Mouse (Mus musculus) cerebellum, postnatal 36 days (tissue): ENCODE data around the gene Arhgef10l.

ENCODE experiments used
- DNase-seq, 2 experiments: peaks; one replicate each; pipeline ENCODE4 v3.0.0; 2021 to 2022; ENCODE audit warnings: mixed read lengths in 2 of 2

The Arhgef10l gene

GRCm38 (mm10) chr4:140665760-140666159, at the start of gene Arhgef10l:
Arhgef10l (minus strand) TSS chr4:140666012.
- DNase-seq, result peak; percentile 61 to 70

DNA sequence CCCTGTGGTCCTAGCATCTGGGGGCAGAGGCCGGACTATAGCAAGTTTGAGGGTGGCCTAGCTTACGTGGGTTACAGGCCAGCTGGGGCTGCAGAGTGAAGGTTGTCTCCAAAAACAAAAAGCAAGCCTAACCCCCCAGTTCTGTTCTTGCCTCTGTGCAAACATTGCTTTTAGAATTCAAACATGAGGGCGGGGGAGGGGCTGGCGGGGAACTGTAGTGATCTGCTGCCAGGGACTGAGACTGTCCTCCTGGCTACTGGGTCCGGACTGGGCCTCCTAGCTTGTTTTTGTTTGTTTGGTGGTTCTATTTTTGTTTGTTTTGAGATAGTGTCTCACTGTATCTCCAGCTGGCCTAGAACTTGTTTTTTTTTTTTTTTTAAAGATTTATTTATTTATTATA, 48.8 kb upstream of the Arhgef10l start:
- DNase-seq, result no peak

- DNase-seq, result peak; percentile 98 to 100
Observed at GRCm38 (mm10) chr4:140713480-140714365, 47.9 kb upstream of the Arhgef10l start.

DNA sequence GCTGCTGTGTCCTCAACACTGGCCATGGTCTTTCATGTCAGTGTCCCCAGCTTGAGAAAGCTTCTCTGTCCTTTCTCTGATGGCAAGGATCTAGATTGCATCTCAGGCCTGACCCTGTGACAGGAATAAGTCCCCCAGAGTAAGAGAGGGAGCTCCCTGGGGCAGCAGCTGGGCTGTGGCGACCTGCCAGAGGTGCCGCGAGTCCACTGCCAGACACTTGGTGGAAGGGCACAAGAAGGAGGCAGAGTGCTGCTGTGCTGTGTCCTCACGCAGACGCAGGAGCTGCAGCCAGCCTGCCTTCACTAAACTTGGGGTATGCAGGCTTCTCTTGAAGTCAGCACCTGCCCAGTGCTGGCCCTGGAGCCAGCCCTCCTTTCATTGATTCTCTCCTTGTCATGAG, 45.5 kb upstream of the Arhgef10l start:
- no peak for DNase-seq

DNA sequence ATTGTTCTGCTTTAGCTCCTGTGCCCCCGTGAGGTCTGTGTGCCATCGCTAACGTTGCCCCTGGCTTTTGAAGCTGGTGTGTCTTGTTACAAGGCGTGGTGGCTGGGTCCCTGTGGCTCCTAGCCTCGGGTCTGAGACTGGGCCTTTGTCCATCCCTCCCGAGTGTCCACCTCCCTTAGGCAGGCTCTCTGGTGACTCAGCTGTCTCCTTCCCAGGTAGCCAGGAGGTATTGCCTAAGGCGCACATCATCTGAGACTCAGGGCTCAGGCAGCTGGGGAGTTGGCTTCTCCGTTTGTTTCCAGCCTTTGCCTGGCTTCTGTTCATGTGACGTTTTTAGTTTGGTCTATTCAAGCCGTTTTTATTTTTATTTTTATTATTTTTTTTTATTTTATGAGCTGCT, 45.0 kb upstream of the Arhgef10l start:
- no peak for DNase-seq

- no peak for DNase-seq
Observed at GRCm38 (mm10) chr4:140709617-140710016, 43.8 kb upstream of the Arhgef10l start.

- DNase-seq, result no peak
Observed at GRCm38 (mm10) chr4:140709111-140709510, 43.3 kb upstream of the Arhgef10l start.

GRCm38 (mm10) chr4:140708297-140708927, 42.6 kb upstream of the Arhgef10l start:
- DNase-seq, result no peak

DNA sequence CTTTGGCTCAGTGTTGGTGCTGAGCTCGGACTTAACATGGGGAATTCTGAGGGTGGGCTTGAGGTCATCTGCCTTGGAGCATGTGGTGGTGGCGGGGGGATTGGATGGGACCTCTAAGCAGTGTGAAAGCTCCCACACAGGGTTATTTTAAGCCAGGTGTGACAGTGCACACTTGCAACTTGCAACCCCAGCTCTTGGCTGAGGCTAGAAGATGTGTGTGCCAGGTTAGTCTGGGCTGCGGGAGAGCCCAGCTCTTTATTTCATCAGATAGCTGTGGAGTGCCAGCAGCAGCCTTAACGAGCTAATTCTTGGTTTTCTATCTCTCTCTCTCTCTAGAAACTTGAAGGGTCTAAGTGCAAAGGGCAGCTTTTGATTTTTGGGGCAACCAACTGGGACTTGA, 41.8 kb upstream of the Arhgef10l start:
- DNase-seq, result no peak

DNA sequence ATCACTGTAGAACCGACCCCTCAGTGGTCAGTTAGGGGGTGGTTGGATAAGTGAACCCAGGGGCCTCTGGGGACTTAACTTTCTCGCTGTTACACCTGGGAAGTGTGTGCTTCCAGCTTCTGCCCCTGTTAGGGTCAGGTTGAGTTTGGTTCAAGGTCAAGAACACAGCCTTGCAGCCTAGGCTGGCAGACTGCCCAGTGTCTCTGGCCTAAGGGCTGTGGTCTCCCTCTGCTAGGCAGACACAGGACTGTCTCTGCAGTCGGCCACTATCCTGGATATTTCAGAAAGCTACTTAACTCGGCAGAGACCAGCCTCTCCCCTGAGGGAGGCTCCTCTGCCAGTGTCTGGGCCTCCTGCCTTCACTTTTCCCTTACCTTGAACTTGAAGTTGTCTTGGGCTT, 38.4 kb upstream of the Arhgef10l start:
- DNase-seq, result no peak

- no peak for DNase-seq
Observed at GRCm38 (mm10) chr4:140703636-140704035, 37.8 kb upstream of the Arhgef10l start.

- peak; percentile 77 to 87 for DNase-seq
Observed at GRCm38 (mm10) chr4:140702611-140703327, 37.0 kb upstream of the Arhgef10l start.

- peak; percentile 24 to 27 for DNase-seq
Observed at GRCm38 (mm10) chr4:140701716-140702561, 36.1 kb upstream of the Arhgef10l start.

DNA sequence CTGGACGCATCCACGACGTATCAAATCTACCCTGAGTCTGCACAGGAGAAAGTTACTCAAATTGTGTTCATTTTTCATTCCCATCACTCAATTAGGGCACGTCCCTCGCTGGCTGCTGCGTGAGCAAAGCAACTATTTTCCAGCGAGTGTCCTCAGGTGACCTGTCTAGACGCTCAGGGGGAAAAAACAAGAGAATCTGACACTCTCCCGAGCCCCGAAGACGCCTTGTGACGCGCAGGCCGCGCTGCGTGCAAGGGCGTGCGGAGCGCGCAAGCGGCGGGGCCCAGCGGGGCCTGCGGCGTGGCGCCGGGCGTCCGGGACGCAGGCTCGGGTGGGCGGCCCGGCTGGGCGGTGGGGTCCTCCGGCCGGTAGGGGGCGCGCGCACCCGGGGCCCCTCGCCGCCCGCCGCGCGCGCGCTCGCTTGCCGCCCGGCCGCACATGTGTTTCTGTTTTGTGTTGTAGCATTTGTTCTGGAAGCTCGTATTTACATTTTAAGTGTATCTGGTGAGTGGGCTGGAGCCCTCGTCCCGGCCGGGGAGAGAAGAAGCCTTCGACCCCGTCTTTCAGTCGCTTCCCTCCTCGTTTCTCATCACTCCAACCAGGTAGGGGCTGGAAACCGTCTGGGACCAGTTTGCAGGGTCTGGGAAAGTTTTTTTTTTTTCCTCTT, 35.4 kb upstream of the Arhgef10l start:
- peak; percentile 77 to 85 for DNase-seq

GRCm38 (mm10) chr4:140700269-140701018, 34.6 kb upstream of the Arhgef10l start, which contains the start of gene Rcc2:
Rcc2 (plus strand) TSS chr4:140700541.
- no peak for DNase-seq

DNA sequence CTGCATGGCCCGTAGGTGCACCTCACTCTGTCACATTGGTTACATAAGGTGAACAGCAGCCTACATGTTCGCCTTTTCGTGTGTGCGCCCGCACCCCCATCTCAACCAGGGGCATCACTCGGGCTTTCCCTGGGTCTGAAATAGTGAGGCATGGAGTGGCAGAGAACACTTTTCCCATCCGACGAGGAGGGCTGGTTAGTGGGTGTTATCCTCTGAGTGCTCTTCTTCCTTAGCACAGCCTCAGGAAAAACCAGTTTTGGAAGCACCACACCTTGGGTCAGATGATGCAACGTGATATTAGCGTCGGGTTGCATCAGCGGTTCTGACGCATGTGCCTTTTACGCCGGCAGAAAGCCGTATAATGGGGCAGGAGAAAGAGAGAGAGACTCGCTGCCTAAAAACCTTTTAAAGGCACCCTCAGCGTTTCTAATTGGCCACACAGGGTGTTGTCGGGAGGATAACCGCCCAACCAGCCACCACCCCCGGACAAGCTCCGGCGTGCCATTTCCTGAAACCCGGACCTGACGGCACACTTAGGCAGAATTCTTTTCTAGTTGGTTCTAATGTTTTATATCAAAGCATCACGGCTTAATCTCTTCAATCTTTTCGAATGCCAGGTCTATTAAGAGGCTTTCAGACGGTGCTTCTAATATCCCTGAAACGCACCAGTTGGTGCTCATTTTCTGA, 33.8 kb upstream of the Arhgef10l start:
- peak; percentile 62 to 69 for DNase-seq

DNA sequence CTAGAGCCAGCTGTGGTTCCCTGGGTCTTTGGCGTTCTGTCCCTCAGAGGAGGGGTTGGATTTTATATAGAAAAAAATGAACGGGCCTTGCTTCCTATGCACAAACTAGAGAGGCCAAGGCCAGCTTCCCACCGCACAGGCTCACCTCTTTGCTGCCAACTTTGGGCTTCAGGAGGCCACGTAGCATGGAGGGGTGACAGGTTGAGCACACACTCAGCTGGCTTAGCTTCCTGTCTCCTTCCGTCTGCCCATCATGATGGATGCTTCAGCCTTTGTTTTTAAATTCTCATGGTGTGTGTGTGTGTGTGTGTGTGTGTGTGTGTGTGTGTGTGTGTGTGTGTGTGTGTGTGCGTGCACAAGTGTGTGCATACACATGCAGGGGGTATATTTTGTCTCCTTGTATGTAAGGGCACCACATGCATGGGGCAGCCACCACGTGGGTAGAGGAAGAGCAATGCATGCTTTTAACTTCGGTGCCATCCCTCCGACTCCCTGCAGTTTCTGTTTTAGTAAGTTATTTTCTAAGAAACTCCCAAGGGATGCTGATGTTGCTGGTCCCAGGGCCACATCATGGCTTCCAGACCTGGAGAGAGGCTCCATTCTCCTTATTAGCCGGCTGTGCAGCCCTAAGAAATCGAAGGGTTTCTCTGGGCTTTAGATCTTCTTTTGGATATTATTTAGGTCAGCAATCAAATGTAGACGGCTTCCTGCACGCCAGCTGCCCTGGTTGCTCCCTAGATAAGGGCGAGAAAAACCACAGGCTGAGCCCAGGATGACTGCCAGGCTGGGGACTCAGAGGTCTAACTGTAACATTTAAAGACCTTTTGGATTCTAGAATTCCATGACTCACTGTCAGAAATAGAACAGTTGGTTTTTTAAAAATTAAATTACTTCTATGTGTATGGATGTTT, 30.1 kb upstream of the Arhgef10l start:
- no peak for DNase-seq

DNA sequence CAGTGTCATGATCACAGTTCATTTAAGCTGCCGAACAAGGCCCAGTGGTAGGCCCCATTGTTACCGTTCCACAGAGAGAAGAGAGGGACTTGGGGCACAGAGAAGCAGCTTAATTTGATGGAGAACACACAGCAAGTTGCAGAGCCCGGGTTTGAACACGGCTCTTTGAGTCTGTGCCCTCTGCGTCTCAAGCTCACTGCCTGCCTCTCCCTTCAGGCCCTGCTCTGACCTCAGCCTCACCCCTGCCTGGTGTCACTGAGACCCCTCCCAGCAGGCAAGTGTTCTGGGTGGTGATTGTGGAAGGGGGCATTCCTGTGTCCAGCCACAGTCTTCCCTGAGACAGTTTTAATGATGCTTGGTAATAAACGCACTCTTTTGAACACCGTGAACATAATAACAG, 29.3 kb upstream of the Arhgef10l start:
- DNase-seq, result no peak

DNA sequence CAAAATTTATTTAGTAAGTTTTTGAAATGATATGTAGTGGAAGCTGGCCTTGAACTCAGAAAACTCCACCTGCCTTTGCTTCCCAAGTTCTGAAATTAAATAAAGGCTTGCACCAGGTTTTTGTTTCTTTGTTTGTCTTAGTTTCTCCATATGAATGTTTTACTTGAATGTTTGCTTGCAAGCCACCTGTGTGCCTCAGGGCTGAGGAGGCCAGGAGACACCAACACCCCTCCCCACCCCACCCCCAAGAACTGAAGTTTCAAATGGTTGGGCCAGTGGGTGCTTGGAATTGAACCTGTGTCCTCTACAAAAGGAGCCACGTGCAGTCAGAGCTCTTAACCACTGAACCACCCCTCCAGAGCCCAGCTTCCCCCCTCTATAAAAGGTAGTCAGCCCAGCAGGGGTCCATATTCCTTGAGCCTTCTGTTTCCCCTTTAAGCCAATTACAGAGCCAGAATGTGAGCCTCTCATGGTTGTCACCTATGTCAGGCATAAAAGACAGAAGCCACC, 28.8 kb upstream of the Arhgef10l start:
- DNase-seq, result no peak
